Mouse (Mus musculus) gastrocnemius, postnatal 25 days (tissue): ENCODE results near the gene Nsmf. TPM values are rescaled to one million over a fixed set of nuclear protein-coding genes. Genes with fewer than 3 reads are reported as not detected.

Source experiments
- DNase-seq: peaks from one replicate; pipeline ENCODE4 v3.0.0; 2022
- long read RNA-seq, 2 experiments: library from polyadenylated mRNA; stranded (forward); transcript quantifications; one replicate each; pipeline ENCODE4 v2.0.0; 2021
- total RNA-seq, 2 experiments: library from RNA; stranded (reverse); gene quantifications; 1 replicate in 1 of 2; 2 replicates in 1 of 2; pipeline ENCODE4 v1.2.3; 2021

The Nsmf gene
- 10 to 100 TPM; 12.8 to 15.9 TPM for total RNA-seq
- long read RNA-seq, experiment 1, partial matches to known transcripts: 0 of 10 reads
- long read RNA-seq, experiment 1, other reads (novel, unspliced or antisense): 8 of 10 reads
- long read RNA-seq, experiment 2, partial matches to known transcripts: 1 of 14 reads
- long read RNA-seq, experiment 2, other reads (novel, unspliced or antisense): 8 of 14 reads

- peak; percentile 86 for DNase-seq
Measured at GRCm38 (mm10) chr2:25054221-25055067, at the start of gene Nsmf. Gene Nsmf (plus strand): TSS chr2:25054355.

- DNase-seq: no peak
Measured at GRCm38 (mm10) chr2:25006767-25007166, 47.4 kb upstream of the Nsmf start.

GRCm38 (mm10) chr2:25008250-25008649 lies 45.9 kb upstream of the Nsmf start:
- no peak for DNase-seq

- DNase-seq: no peak
Measured at GRCm38 (mm10) chr2:25022678-25023077, 31.5 kb upstream of the Nsmf start.

GRCm38 (mm10) chr2:25025109-25025508 lies 29.0 kb upstream of the Nsmf start:
- no peak for DNase-seq

- DNase-seq: no peak
Measured at GRCm38 (mm10) chr2:25034994-25035393, 19.2 kb upstream of the Nsmf start.

GRCm38 (mm10) chr2:25040089-25040488 lies 14.1 kb upstream of the Nsmf start:
- no peak for DNase-seq

GRCm38 (mm10) chr2:25050921-25051320 lies 3.2 kb upstream of the Nsmf start:
- DNase-seq: no peak

- no peak for DNase-seq
Measured at GRCm38 (mm10) chr2:25051450-25051849, 2.7 kb upstream of the Nsmf start.

GRCm38 (mm10) chr2:25053101-25053500 lies 1.1 kb upstream of the Nsmf start:
- no peak for DNase-seq

GRCm38 (mm10) chr2:25055068-25055405 lies 882 bp downstream of the Nsmf start:
- no peak for DNase-seq

GRCm38 (mm10) chr2:25055409-25056155 lies 1.4 kb downstream of the Nsmf start:
- DNase-seq: no peak

- DNase-seq: no peak
Measured at GRCm38 (mm10) chr2:25058926-25059325, 4.8 kb downstream of the Nsmf start.

- no peak for DNase-seq
Measured at GRCm38 (mm10) chr2:25063523-25063922, 9.4 kb downstream of the Nsmf start.

GRCm38 (mm10) chr2:25064285-25064684 lies 10.1 kb downstream of the Nsmf start:
- DNase-seq: no peak

GRCm38 (mm10) chr2:25065537-25065936 lies 11.4 kb downstream of the Nsmf start:
- no peak for DNase-seq

GRCm38 (mm10) chr2:25066552-25066951 lies 12.4 kb downstream of the Nsmf start:
- DNase-seq: no peak

- no peak for DNase-seq
Measured at GRCm38 (mm10) chr2:25069537-25069936, 15.4 kb downstream of the Nsmf start.

GRCm38 (mm10) chr2:25072398-25072797 lies 18.2 kb downstream of the Nsmf start:
- no peak for DNase-seq

- no peak for DNase-seq
Measured at GRCm38 (mm10) chr2:25075506-25075905, 21.4 kb downstream of the Nsmf start.

GRCm38 (mm10) chr2:25078967-25079366 lies 24.8 kb downstream of the Nsmf start:
- no peak for DNase-seq

- no peak for DNase-seq
Measured at GRCm38 (mm10) chr2:25080076-25080475, 25.9 kb downstream of the Nsmf start, which contains the start of gene Entpd8. Gene Entpd8 (plus strand): TSS chr2:25080304.

GRCm38 (mm10) chr2:25083697-25084096 lies 29.5 kb downstream of the Nsmf start:
- DNase-seq: no peak
